10 mouse cellular contexts compared by ENCODE assay signal in genomic region chr9:23462949-23463608, GRCm38 (mm10).
DNase-seq lines count a peak whose midpoint lies in the region; ATAC-seq and TF ChIP-seq lines count a peak whose summit lies in the region.
"Had no signal": no experiment of that assay in that cellular context is flagged by ENCODE, and none has a peak within 500 bp of the region (broad histone marks: within the 10 kb centered on the region; RNA-seq: fewer than 3 reads in every experiment).

No protein-coding gene starts in this region.

- H3K4me3 ChIP-seq in intestine, postnatal 0 days (ENCODE audit: low read depth, low read length) = no peak overlapping the region
- H3K4me3 ChIP-seq in intestine, embryonic 16.5 days (ENCODE audit: low read length) = no peak overlapping the region
- no peak overlapping the region for H3K4me3 ChIP-seq in neural tube, embryonic 13.5 days
- H3K4me3 ChIP-seq: limb, embryonic 12.5 days; stomach, embryonic 15.5 days had no signal

- WGBS in intestine, postnatal 0 days = 44% methylated on average over 3 of the region's 3 CpGs
- 40% methylated on average over 3 of the region's 3 CpGs for WGBS in intestine, embryonic 16.5 days
- WGBS in neural tube, embryonic 13.5 days = 45% methylated on average over 3 of the region's 3 CpGs

- peak; percentile 13 for DNase-seq in Patski (ENCODE audit: low read depth, low spot score)
- DNase-seq in forelimb bud, embryonic 11.5 days (ENCODE audit: low read depth, low spot score) = peak; percentile 55
- peak; percentile 31 to 86 for DNase-seq in layer of hippocampus, postnatal 14 days (ENCODE audit: low spot score in 2 of 2)
- DNase-seq in thymus, postnatal 14 days = no peak
- DNase-seq in urinary bladder, postnatal 25 days (ENCODE audit: low spot score) = no peak

- CTCF ChIA-PET in Patski (lab: Charles Lee) = interaction anchor here (0.6 to 2.4 kb wide), 10 partner anchors 9 to 1054 kb away, joined by 3 to 15 read pairs (median 4); no protein-coding TSS in a partner anchor

- H3K9me3 ChIP-seq in intestine, postnatal 0 days (ENCODE audit: control insufficient read depth) = no peaks in the 10 kb centered on the region
- no peaks in the 10 kb centered on the region for H3K9me3 ChIP-seq in intestine, embryonic 16.5 days (ENCODE audit: control insufficient read depth, low read length)
- H3K9me3 ChIP-seq in neural tube, embryonic 13.5 days = no peaks in the 10 kb centered on the region
- H3K9me3 ChIP-seq: limb, embryonic 12.5 days; stomach, embryonic 15.5 days had no signal

- ATAC-seq in intestine, postnatal 0 days = no peak
- ATAC-seq in intestine, embryonic 16.5 days = no peak
- ATAC-seq in Patski = no peak
- peak; percentile 82; the same call in 1 of the 2 replicates for ATAC-seq in neural tube, embryonic 13.5 days (ENCODE audit: low read depth)

- H3K9ac ChIP-seq in intestine, postnatal 0 days (ENCODE audit: low read depth, low read length) = no peak overlapping the region
- no peak overlapping the region for H3K9ac ChIP-seq in intestine, embryonic 16.5 days (ENCODE audit: low read depth, low read length)
- no peak overlapping the region for H3K9ac ChIP-seq in neural tube, embryonic 13.5 days
- H3K9ac ChIP-seq: limb, embryonic 12.5 days; stomach, embryonic 15.5 days had no signal

- no peak overlapping the region for H3K4me2 ChIP-seq in intestine, postnatal 0 days (replicated peaks; ENCODE audit: low read depth)
- no peak overlapping the region for H3K4me2 ChIP-seq in intestine, embryonic 16.5 days (ENCODE audit: low read depth, low read length)
- no peak overlapping the region for H3K4me2 ChIP-seq in neural tube, embryonic 13.5 days
- H3K4me2 ChIP-seq: limb, embryonic 12.5 days; stomach, embryonic 15.5 days had no signal

- in situ Hi-C loops in Patski (cut with MboI; ENCODE audit: low pct_unique_long_range_greater_than_20kb) = no loop called here

- no peaks in the 10 kb centered on the region for H3K4me1 ChIP-seq in intestine, postnatal 0 days (replicated peaks; ENCODE audit: control insufficient read depth, insufficient read depth, low read length)
- no peaks in the 10 kb centered on the region for H3K4me1 ChIP-seq in intestine, embryonic 16.5 days (ENCODE audit: control insufficient read depth, insufficient read depth, low read length)
- H3K4me1 ChIP-seq in neural tube, embryonic 13.5 days (replicated peaks) = no peaks in the 10 kb centered on the region; the same call in 1 of the 2 replicates
- H3K4me1 ChIP-seq: limb, embryonic 12.5 days; stomach, embryonic 15.5 days had no signal

- peak; percentile 62 for TF ChIP-seq CTCF in intestine, postnatal 0 days (IDR thresholded peaks at IDR 0.05; ENCODE audit: low read depth)
- TF ChIP-seq CTCF in Patski (IDR thresholded peaks at IDR 0.05) = peak; percentile 81

- no peaks in the 10 kb centered on the region for H3K36me3 ChIP-seq in intestine, postnatal 0 days (ENCODE audit: control insufficient read depth, insufficient read depth)
- no peaks in the 10 kb centered on the region for H3K36me3 ChIP-seq in intestine, embryonic 16.5 days (ENCODE audit: control insufficient read depth, insufficient read depth, low read length)
- H3K36me3 ChIP-seq in neural tube, embryonic 13.5 days = no peaks in the 10 kb centered on the region
- H3K36me3 ChIP-seq: limb, embryonic 12.5 days; stomach, embryonic 15.5 days had no signal

- POLR2A ChIA-PET in Patski (lab: Charles Lee) = interaction anchor here (0.6 kb wide), 1 partner anchor 836 kb away, joined by 3 read pairs; no protein-coding TSS in a partner anchor

- H3K27ac ChIP-seq in intestine, postnatal 0 days (ENCODE audit: low read depth, low read length) = no peak overlapping the region
- H3K27ac ChIP-seq in intestine, embryonic 16.5 days (ENCODE audit: low read length) = no peak overlapping the region
- no peak overlapping the region for H3K27ac ChIP-seq in neural tube, embryonic 13.5 days (replicated peaks)
- H3K27ac ChIP-seq: limb, embryonic 12.5 days; stomach, embryonic 15.5 days had no signal

- H3K27me3 ChIP-seq in intestine, postnatal 0 days (replicated peaks; ENCODE audit: control insufficient read depth, insufficient read depth, low read length) = no peaks in the 10 kb centered on the region
- no peaks in the 10 kb centered on the region for H3K27me3 ChIP-seq in intestine, embryonic 16.5 days (replicated peaks; ENCODE audit: control insufficient read depth, insufficient read depth, low read length)
- H3K27me3 ChIP-seq in Patski = no peaks in the 10 kb centered on the region
- H3K27me3 ChIP-seq in neural tube, embryonic 13.5 days = no peaks in the 10 kb centered on the region
- H3K27me3 ChIP-seq: stomach, embryonic 15.5 days had no signal

Comparison
In these comparisons a context has a peak if more than half of its experiments do, and no peak if none do; other contexts are left out.
1. DNase-seq: peak in Patski (single experiment), forelimb bud, embryonic 11.5 days (single experiment) and layer of hippocampus, postnatal 14 days (2 of 2); none in thymus, postnatal 14 days (single experiment) and urinary bladder, postnatal 25 days (single experiment).